ENCODE assay signal across 9 mouse cellular contexts in genomic region chr11:35948457-35948881, GRCm38 (mm10). TPM values are rescaled to one million over a fixed set of nuclear protein-coding genes. Genes with fewer than 3 reads are reported as not detected.
DNase-seq lines count a peak whose midpoint lies in the region; ATAC-seq and TF ChIP-seq lines count a peak whose summit lies in the region.
"Had no signal": no experiment of that assay in that cellular context is flagged by ENCODE, and none has a peak within 500 bp of the region (broad histone marks: within the 10 kb centered on the region; RNA-seq: fewer than 3 reads in every experiment).

No protein-coding gene starts in this region.

- H3K4me1 ChIP-seq in forebrain, embryonic 10.5 days: peaks cover 57% of the 10 kb centered on the region
- no peaks in the 10 kb centered on the region for H3K4me1 ChIP-seq in forebrain, postnatal 0 days (ENCODE audit: insufficient read depth)
- peaks cover 15% of the 10 kb centered on the region for H3K4me1 ChIP-seq in neural tube, embryonic 13.5 days (replicated peaks)
- H3K4me1 ChIP-seq in neural tube, embryonic 15.5 days: 0 out of 2 replicates have a peak, but pooled peaks cover 2% of the 10 kb centered on the region
- peaks cover 19% of the 10 kb centered on the region for H3K4me1 ChIP-seq in stomach, embryonic 16.5 days (ENCODE audit: control insufficient read depth, insufficient read depth, low read length)

- no peaks in the 10 kb centered on the region for H3K27me3 ChIP-seq in forebrain, embryonic 10.5 days (ENCODE audit: poor library complexity, severe bottlenecking)
- no peaks in the 10 kb centered on the region for H3K27me3 ChIP-seq in forebrain, postnatal 0 days (ENCODE audit: insufficient read depth, low read length)
- no peaks in the 10 kb centered on the region for H3K27me3 ChIP-seq in neural tube, embryonic 13.5 days
- H3K27me3 ChIP-seq in neural tube, embryonic 15.5 days (replicated peaks): no peaks in the 10 kb centered on the region
- no peaks in the 10 kb centered on the region for H3K27me3 ChIP-seq in stomach, embryonic 16.5 days (ENCODE audit: control insufficient read depth, insufficient read depth, low read length)

- no peak for ATAC-seq in forebrain, postnatal 0 days
- 0 out of 2 replicates have a peak, but pooled peaks have one; percentile 38 for ATAC-seq in neural tube, embryonic 13.5 days (ENCODE audit: low read depth)
- ATAC-seq in neural tube, embryonic 15.5 days (ENCODE audit: low FRiP score): no peak
- peak; percentile 54; the same call in 1 of the 2 replicates for ATAC-seq in stomach, embryonic 16.5 days (ENCODE audit: insufficient read depth, low FRiP score)

- no peak overlapping the region for H3K4me2 ChIP-seq in forebrain, postnatal 0 days (ENCODE audit: low read depth)
- no peak overlapping the region for H3K4me2 ChIP-seq in neural tube, embryonic 13.5 days
- H3K4me2 ChIP-seq in neural tube, embryonic 15.5 days: no peak overlapping the region
- H3K4me2 ChIP-seq in stomach, embryonic 16.5 days (ENCODE audit: low read depth, low read length): no peak overlapping the region

- H3K36me3 ChIP-seq in forebrain, embryonic 10.5 days (replicated peaks): 0 out of 2 replicates have a peak, but pooled peaks cover 8% of the 10 kb centered on the region
- no peaks in the 10 kb centered on the region for H3K36me3 ChIP-seq in forebrain, postnatal 0 days (ENCODE audit: insufficient read depth)
- no peaks in the 10 kb centered on the region for H3K36me3 ChIP-seq in neural tube, embryonic 13.5 days
- H3K36me3 ChIP-seq in neural tube, embryonic 15.5 days: no peaks in the 10 kb centered on the region
- no peaks in the 10 kb centered on the region for H3K36me3 ChIP-seq in stomach, embryonic 16.5 days (ENCODE audit: control insufficient read depth, insufficient read depth, low read length)

- H3K27ac ChIP-seq in forebrain, embryonic 10.5 days: peak overlapping the region; percentile 74
- no peak overlapping the region for H3K27ac ChIP-seq in forebrain, postnatal 0 days (ENCODE audit: low read depth, low read length)
- H3K27ac ChIP-seq in neural tube, embryonic 13.5 days (replicated peaks): no peak overlapping the region
- no peak overlapping the region for H3K27ac ChIP-seq in neural tube, embryonic 15.5 days (replicated peaks)
- peak overlapping the region; percentile 21 for H3K27ac ChIP-seq in stomach, embryonic 16.5 days (ENCODE audit: low read length)

- WGBS in forebrain, embryonic 10.5 days: 41% methylated on average over 6 of the region's 6 CpGs
- WGBS in forebrain, postnatal 0 days: 13% methylated on average over 6 of the region's 6 CpGs
- 40% methylated on average over 6 of the region's 6 CpGs for WGBS in neural tube, embryonic 13.5 days
- 41% methylated on average over 6 of the region's 6 CpGs for WGBS in neural tube, embryonic 15.5 days
- WGBS in stomach, embryonic 16.5 days: 19% methylated on average over 6 of the region's 6 CpGs

- TF ChIP-seq CTCF in forebrain, postnatal 0 days (IDR thresholded peaks at IDR 0.05; ENCODE audit: low read depth): no peak

- no peak overlapping the region for H3K4me3 ChIP-seq in forebrain, embryonic 10.5 days
- H3K4me3 ChIP-seq in forebrain, postnatal 0 days (ENCODE audit: low read depth, low read length): no peak overlapping the region
- no peak overlapping the region for H3K4me3 ChIP-seq in neural tube, embryonic 13.5 days
- no peak overlapping the region for H3K4me3 ChIP-seq in neural tube, embryonic 15.5 days (replicated peaks)
- no peak overlapping the region for H3K4me3 ChIP-seq in stomach, embryonic 16.5 days (replicated peaks; ENCODE audit: low read length)

- DNase-seq in forebrain, embryonic 10.5 days (ENCODE audit: extremely low spot score, low spot score): peak; percentile 43
- no peak for DNase-seq in forebrain, postnatal 0 days
- peak; percentile 48 for DNase-seq in kidney, postnatal 14 days
- DNase-seq in right cerebral cortex, postnatal 36 days (ENCODE audit: low spot score in 2 of 2): no peak
- no peak for DNase-seq in gastrocnemius, postnatal 10 days
- DNase-seq: cerebellum, adult 9-10 months had no signal

- no peak overlapping the region for H3K9ac ChIP-seq in forebrain, postnatal 0 days
- no peak overlapping the region for H3K9ac ChIP-seq in neural tube, embryonic 13.5 days
- no peak overlapping the region for H3K9ac ChIP-seq in neural tube, embryonic 15.5 days (replicated peaks)
- H3K9ac ChIP-seq in stomach, embryonic 16.5 days (ENCODE audit: low read length): no peak overlapping the region

- H3K9me3 ChIP-seq in forebrain, embryonic 10.5 days: no peaks in the 10 kb centered on the region
- H3K9me3 ChIP-seq in forebrain, postnatal 0 days (ENCODE audit: low read length): no peaks in the 10 kb centered on the region
- no peaks in the 10 kb centered on the region for H3K9me3 ChIP-seq in neural tube, embryonic 13.5 days
- H3K9me3 ChIP-seq in neural tube, embryonic 15.5 days (replicated peaks): no peaks in the 10 kb centered on the region
- no peaks in the 10 kb centered on the region for H3K9me3 ChIP-seq in stomach, embryonic 16.5 days (replicated peaks; ENCODE audit: control insufficient read depth, low read length)

RNA-seq across cellular contexts. Expression of gene Wwc1, which starts 31.9 kb away (rescaled TPM):
- polyA plus RNA-seq in forebrain, embryonic 10.5 days (2016; fragmentation: Nextera tagmentation; extraction: Ambion mirVana): 4.2 and 4.9 TPM in 2 replicates
- total RNA-seq in forebrain, postnatal 0 days (2014; rRNA removed): 21.1 and 21.2 TPM in 2 replicates
- 13.2 and 13.8 TPM in 2 replicates for polyA plus RNA-seq in forebrain, postnatal 0 days (2015; fragmentation: Nextera tagmentation; extraction: Ambion mirVana)
- 6.3 TPM in 2 replicates for polyA plus RNA-seq in neural tube, embryonic 13.5 days (2015; fragmentation: Nextera tagmentation; extraction: Ambion mirVana)
- polyA plus RNA-seq in neural tube, embryonic 15.5 days (2015; fragmentation: Nextera tagmentation; extraction: Ambion mirVana): 4.6 and 7.0 TPM in 2 replicates
- 5.0 and 5.8 TPM in 2 replicates for polyA plus RNA-seq in stomach, embryonic 16.5 days (2015; fragmentation: Nextera tagmentation; extraction: Ambion mirVana)
- total RNA-seq in gastrocnemius, postnatal 10 days (2021): under 1 TPM; 0.47 to 0.52 TPM

Comparison
In these comparisons a context has a peak if more than half of its experiments do, and no peak if none do; other contexts are left out.
1. DNase-seq: peak in forebrain, embryonic 10.5 days (single experiment) and kidney, postnatal 14 days (single experiment); none in forebrain, postnatal 0 days (single experiment), right cerebral cortex, postnatal 36 days (0 of 2) and gastrocnemius, postnatal 10 days (single experiment).
2. H3K27ac ChIP-seq: peak in forebrain, embryonic 10.5 days (single experiment) and stomach, embryonic 16.5 days (single experiment); none in forebrain, postnatal 0 days (single experiment), neural tube, embryonic 13.5 days (single experiment) and neural tube, embryonic 15.5 days (single experiment).
3. ATAC-seq: peak in neural tube, embryonic 13.5 days (single experiment) and stomach, embryonic 16.5 days (single experiment); none in forebrain, postnatal 0 days (single experiment) and neural tube, embryonic 15.5 days (single experiment).